Mouse (Mus musculus): ENCODE results near the gene Ncl. TPM values are rescaled to one million over a fixed set of nuclear protein-coding genes. Genes with fewer than 3 reads are reported as not detected.
"Not testable (repeated sequence)": the region's sequence is repeated elsewhere in the genome, so short reads cannot be mapped to it uniquely, and the experiment has no call there.

The Ncl gene
- polyA plus RNA-seq, 1 experiment from 2014 or later: 175 TPM

GRCm38 (mm10) chr1:86342371-86342770, 16.8 kb downstream of the Ncl start:
- H3K27ac ChIP-seq (ENCODE audit: low read depth): no peak overlapping the region
- H3K27me3 ChIP-seq (ENCODE audit: insufficient read depth, low read length): no peaks in the 10 kb centered on the region
- no peak overlapping the region for H3K9ac ChIP-seq (replicated peaks)
- peaks cover 4% of the 10 kb centered on the region; the same call in 1 of the 2 replicates for H3K4me1 ChIP-seq (ENCODE audit: insufficient read depth)
- DNase-seq (no peak), ATAC-seq (no peak)
- no peak for TF ChIP-seq CTCF (IDR thresholded peaks at IDR 0.05; ENCODE audit: low read depth)
- no peak for TF ChIP-seq EP300 (IDR thresholded peaks at IDR 0.05; ENCODE audit: low read depth)
- H3K9me3 ChIP-seq (ENCODE audit: low read length): no peaks in the 10 kb centered on the region
- no peak overlapping the region for H3K4me3 ChIP-seq (ENCODE audit: low read depth, low read length)
- no peak overlapping the region for H3K4me2 ChIP-seq (ENCODE audit: low read depth, low read length)
- no peaks in the 10 kb centered on the region for H3K36me3 ChIP-seq (replicated peaks; ENCODE audit: insufficient read depth, low read length)
- WGBS (ENCODE audit: insufficient replicate concordance): 79% methylated on average over 2 of the region's 2 CpGs

GRCm38 (mm10) chr1:86341096-86341495, 18.1 kb downstream of the Ncl start:
- H3K27me3 ChIP-seq (ENCODE audit: insufficient read depth, low read length); DNase-seq; H3K4me2 ChIP-seq (ENCODE audit: low read depth, low read length); H3K9ac ChIP-seq (replicated peaks); H3K4me1 ChIP-seq (ENCODE audit: insufficient read depth); H3K36me3 ChIP-seq (replicated peaks; ENCODE audit: insufficient read depth, low read length); H3K27ac ChIP-seq (ENCODE audit: low read depth); H3K4me3 ChIP-seq (ENCODE audit: low read depth, low read length); H3K9me3 ChIP-seq (ENCODE audit: low read length); ATAC-seq: not testable (repeated sequence)
- WGBS (ENCODE audit: insufficient replicate concordance): 92% methylated on average over 2 of the region's 2 CpGs

GRCm38 (mm10) chr1:86339156-86339812, 19.9 kb downstream of the Ncl start:
- no peak overlapping the region for H3K9ac ChIP-seq (replicated peaks)
- no peak overlapping the region for H3K4me3 ChIP-seq (ENCODE audit: low read depth, low read length)
- H3K27ac ChIP-seq (ENCODE audit: low read depth): no peak overlapping the region
- peak; percentile 55; the same call in 1 of the 2 replicates for ATAC-seq
- no peak for TF ChIP-seq EP300 (IDR thresholded peaks at IDR 0.05; ENCODE audit: low read depth)
- peak; percentile 94 for TF ChIP-seq CTCF (IDR thresholded peaks at IDR 0.05; ENCODE audit: low read depth)
- 27% methylated on average over 4 of the region's 4 CpGs for WGBS (ENCODE audit: insufficient replicate concordance)
- no peaks in the 10 kb centered on the region for H3K9me3 ChIP-seq (ENCODE audit: low read length)
- 0 out of 2 replicates have a peak, but pooled peaks cover 4% of the 10 kb centered on the region for H3K4me1 ChIP-seq (ENCODE audit: insufficient read depth)
- H3K36me3 ChIP-seq (replicated peaks; ENCODE audit: insufficient read depth, low read length): no peaks in the 10 kb centered on the region
- peak; percentile 84 for DNase-seq
- no peak overlapping the region for H3K4me2 ChIP-seq (ENCODE audit: low read depth, low read length)
- H3K27me3 ChIP-seq (ENCODE audit: insufficient read depth, low read length): no peaks in the 10 kb centered on the region

GRCm38 (mm10) chr1:86336330-86336729, 22.9 kb downstream of the Ncl start:
- Histone ChIP-seq H3K4me1 (ENCODE audit: insufficient read depth) (no peaks in the 10 kb centered on the region), H3K36me3 (replicated peaks; ENCODE audit: insufficient read depth, low read length) (no peaks in the 10 kb centered on the region), H3K4me2 (ENCODE audit: low read depth, low read length) (no peak overlapping the region), H3K4me3 (ENCODE audit: low read depth, low read length) (no peak overlapping the region), H3K27me3 (ENCODE audit: insufficient read depth, low read length) (no peaks in the 10 kb centered on the region), H3K9ac (replicated peaks) (no peak overlapping the region), H3K9me3 (ENCODE audit: low read length) (no peaks in the 10 kb centered on the region), H3K27ac (ENCODE audit: low read depth) (no peak overlapping the region)
- DNase-seq: no peak
- TF ChIP-seq EP300 (IDR thresholded peaks at IDR 0.05; ENCODE audit: low read depth) (no peak), CTCF (IDR thresholded peaks at IDR 0.05; ENCODE audit: low read depth) (no peak)
- WGBS (ENCODE audit: insufficient replicate concordance): 40% methylated on average over 2 of the region's 2 CpGs
- no peak for ATAC-seq

GRCm38 (mm10) chr1:86320822-86321413, 38.3 kb downstream of the Ncl start:
- Histone ChIP-seq H3K27ac (ENCODE audit: low read depth) (no peak overlapping the region), H3K27me3 (ENCODE audit: insufficient read depth, low read length) (no peaks in the 10 kb centered on the region), H3K4me1 (ENCODE audit: insufficient read depth) (no peaks in the 10 kb centered on the region), H3K9ac (replicated peaks) (no peak overlapping the region), H3K36me3 (replicated peaks; ENCODE audit: insufficient read depth, low read length) (no peaks in the 10 kb centered on the region), H3K4me2 (ENCODE audit: low read depth, low read length) (no peak overlapping the region), H3K9me3 (ENCODE audit: low read length) (no peaks in the 10 kb centered on the region), H3K4me3 (ENCODE audit: low read depth, low read length) (no peak overlapping the region)
- TF ChIP-seq CTCF (IDR thresholded peaks at IDR 0.05; ENCODE audit: low read depth): no peak
- WGBS (ENCODE audit: insufficient replicate concordance): 72% methylated on average over 6 of the region's 8 CpGs
- ATAC-seq (no peak), DNase-seq (no peak)

- Histone ChIP-seq H3K27me3 (ENCODE audit: insufficient read depth, low read length) (no peaks in the 10 kb centered on the region), H3K9ac (replicated peaks) (no peak overlapping the region), H3K4me3 (ENCODE audit: low read depth, low read length) (no peak overlapping the region), H3K36me3 (replicated peaks; ENCODE audit: insufficient read depth, low read length) (no peaks in the 10 kb centered on the region), H3K4me2 (ENCODE audit: low read depth, low read length) (no peak overlapping the region), H3K4me1 (ENCODE audit: insufficient read depth) (peaks cover 6% of the 10 kb centered on the region; the same call in 1 of the 2 replicates), H3K27ac (ENCODE audit: low read depth) (no peak overlapping the region), H3K9me3 (ENCODE audit: low read length) (no peaks in the 10 kb centered on the region)
- peak; percentile 59 for DNase-seq
- ATAC-seq: no peak
- TF ChIP-seq CTCF (IDR thresholded peaks at IDR 0.05; ENCODE audit: low read depth) (peak; percentile 59), EP300 (IDR thresholded peaks at IDR 0.05; ENCODE audit: low read depth) (no peak)
- WGBS (ENCODE audit: insufficient replicate concordance): 25% methylated on average over 15 of the region's 15 CpGs
These were observed 45.5 kb downstream of the Ncl start for GRCm38 (mm10) chr1:86313772-86314125.

Measured in liver, postnatal 0 days (tissue).